Mouse (Mus musculus) gastrocnemius, postnatal 25 days (tissue): ENCODE data around the gene Il7r. TPM values are rescaled to one million over a fixed set of nuclear protein-coding genes. Genes with fewer than 3 reads are reported as not detected.

Experiments
- DNase-seq: peaks from one replicate; pipeline ENCODE4 v3.0.0; 2022
- total RNA-seq, 2 experiments: library from RNA; stranded (reverse); gene quantifications; 1 replicate in 1 of 2; 2 replicates in 1 of 2; pipeline ENCODE4 v1.2.3; 2021

Il7r gene
- total RNA-seq, 2 experiments from 2014 or later = 0.08 to 0.11 TPM

GRCm38 (mm10) chr15:9471053-9471685 is 58.8 kb downstream of the Il7r start:
- DNase-seq = no peak

- DNase-seq = no peak
Measured at GRCm38 (mm10) chr15:9464039-9464438, 65.9 kb downstream of the Il7r start.

DNA sequence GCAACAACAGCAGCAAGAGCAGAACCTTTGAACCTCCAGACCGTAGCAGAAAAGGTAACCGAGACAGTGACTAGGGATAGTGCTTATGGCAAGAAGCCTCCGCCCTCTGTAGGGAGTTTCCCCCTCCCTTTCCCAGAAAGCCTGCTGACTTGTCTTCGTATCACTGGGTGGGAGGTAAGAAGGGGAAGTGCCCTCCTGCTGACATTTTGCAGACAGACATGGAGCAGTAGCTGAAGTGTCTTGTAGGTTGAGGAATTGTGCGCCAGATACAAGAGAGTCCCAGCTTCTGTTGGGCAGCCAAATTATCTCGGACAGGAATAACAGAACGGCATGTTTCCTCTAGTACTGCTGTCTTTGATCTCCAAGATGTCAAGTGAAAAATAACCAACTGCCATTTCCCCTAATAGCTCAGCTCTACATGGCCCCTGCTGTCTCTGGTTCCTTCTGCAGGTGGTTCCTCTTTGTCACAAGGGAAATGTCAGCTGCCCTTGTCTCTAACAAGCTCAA is 66.4 kb downstream of the Il7r start:
- DNase-seq = no peak

Other genes starting within 250 kb of the Il7r start
- not detected for gene Ugt3a2, start 194.6 kb downstream of the Il7r start, total RNA-seq
- not detected for gene Capsl, start 94.1 kb downstream of the Il7r start, total RNA-seq
- under 1 TPM in 1 of 2 experiments, not detected in 1; 0.13 TPM for gene Spef2, start 218.7 kb upstream of the Il7r start, total RNA-seq